Mouse (Mus musculus) heart, adult 2 months (tissue): ENCODE data around the gene Calr.

Experiments
- CTCF ChIP-seq: fragments of 200-600 bp; IDR thresholded peaks from 2 replicates; pipeline ENCODE4 v1.8.1; 2022; ENCODE audit warnings: antibody characterized with exemption, mild to moderate bottlenecking, moderate library complexity
- EP300 ChIP-seq: fragments of 200-500 bp; IDR thresholded peaks from 2 replicates; pipeline ENCODE4 v1.6.1; 2011; ENCODE audit warnings: low read depth, low read length, control low read depth; ENCODE audit not compliant: insufficient read depth
- POLR2A ChIP-seq: fragments of 200-500 bp; IDR thresholded peaks from 2 replicates; pipeline ENCODE4 v1.6.1; 2011; ENCODE audit warnings: mild to moderate bottlenecking, low read depth, low read length, control low read depth; ENCODE audit not compliant: insufficient read depth

- TF ChIP-seq CTCF = no peak
- no peak for TF ChIP-seq POLR2A
- TF ChIP-seq EP300 = no peak
These were observed 52.2 kb downstream of the Calr start for GRCm38 (mm10) chr8:84794486-84794885.
